Mouse (Mus musculus) hindbrain, embryonic 16.5 days (tissue): ENCODE results near the gene Tmem200a. TPM values are rescaled to one million over a fixed set of nuclear protein-coding genes. Genes with fewer than 3 reads are reported as not detected.

Experiments
- ATAC-seq: fragments of 200-750 bp; cut with Nextera tagmentation; 2 replicates; pipeline ENCODE4 v1.8.0; 2017; ENCODE audit warnings: moderate TSS enrichment, moderate library complexity
- H3K27ac ChIP-seq: fragments of 300-500 bp; sonication (generic); 2 replicates; pipeline ENCODE4 v1.5.1; 2014; ENCODE audit warnings: low read depth, mild to moderate bottlenecking, control low read depth, low read length, moderate library complexity
- H3K27me3 ChIP-seq: fragments of 300-500 bp; sonication (generic); replicated peaks from 2 replicates; pipeline ENCODE4 v1.6.1; 2014; ENCODE audit warnings: low read length; ENCODE audit not compliant: control insufficient read depth, insufficient read depth
- H3K36me3 ChIP-seq: fragments of 300-500 bp; sonication (generic); 2 replicates; pipeline ENCODE4 v1.6.1; 2014; ENCODE audit warnings: mild to moderate bottlenecking, low read length, moderate library complexity, mixed read lengths; ENCODE audit not compliant: control insufficient read depth, insufficient read depth
- H3K4me1 ChIP-seq: fragments of 300-500 bp; sonication (generic); 2 replicates; pipeline ENCODE4 v1.6.1; 2014; ENCODE audit warnings: low read depth, low read length; ENCODE audit not compliant: control insufficient read depth, insufficient read depth
- H3K4me2 ChIP-seq: fragments of 300-500 bp; sonication (generic); 2 replicates; pipeline ENCODE4 v1.6.1; 2014; ENCODE audit warnings: mild to moderate bottlenecking, low read length, control low read depth, moderate library complexity
- H3K4me3 ChIP-seq: fragments of 300-500 bp; sonication (generic); 2 replicates; pipeline ENCODE4 v1.5.1; 2014; ENCODE audit warnings: mild to moderate bottlenecking, low read length, control low read depth, moderate library complexity
- H3K9ac ChIP-seq: fragments of 300-500 bp; sonication (generic); 2 replicates; pipeline ENCODE4 v1.6.1; 2014; ENCODE audit warnings: low read depth, mild to moderate bottlenecking, control low read depth, low read length, moderate library complexity
- H3K9me3 ChIP-seq: fragments of 300-500 bp; sonication (generic); 2 replicates; pipeline ENCODE4 v1.6.1; 2014; ENCODE audit warnings: mild to moderate bottlenecking, low read length, moderate library complexity; ENCODE audit not compliant: control insufficient read depth
- WGBS: fragments of 180-500 bp; shearing (Covaris S2); extraction: QIAGEN DNeasy Blood & Tissue Kit; methylation state at CpG from one replicate; pipeline ENCODE4 v1.1.7; 2014; 5-methylcytosine and 5-hydroxymethylcytosine counted together
- polyA plus RNA-seq: library from polyadenylated mRNA; unstranded; fragments of >200 nt; fragmentation: Nextera tagmentation; extraction: Ambion mirVana; gene quantifications from 2 replicates; pipeline ENCODE4 v1.2.1, GENCODE M21; 2015

Gene Tmem200a
- polyA plus RNA-seq, 1 experiment from 2014 or later = 22.7 TPM

GRCm38 (mm10) chr10:25952838-25953237 is 126.0 kb downstream of the Tmem200a start:
- no peak overlapping the region for H3K4me3 ChIP-seq
- no peaks in the 10 kb centered on the region for H3K36me3 ChIP-seq
- H3K27me3 ChIP-seq = no peaks in the 10 kb centered on the region
- no peak for ATAC-seq
- H3K4me2 ChIP-seq = no peak overlapping the region
- 82% methylated on average over 7 of the region's 7 CpGs for WGBS
- no peak overlapping the region for H3K27ac ChIP-seq
- H3K9ac ChIP-seq = no peak overlapping the region
- no peaks in the 10 kb centered on the region for H3K4me1 ChIP-seq
- 0 out of 2 replicates have a peak, but pooled peaks cover 2% of the 10 kb centered on the region for H3K9me3 ChIP-seq

GRCm38 (mm10) chr10:25952150-25952549 is 126.7 kb downstream of the Tmem200a start:
- Histone ChIP-seq H3K4me3 (no peak overlapping the region), H3K9me3 (0 out of 2 replicates have a peak, but pooled peaks cover 3% of the 10 kb centered on the region), H3K9ac (no peak overlapping the region), H3K4me1 (no peaks in the 10 kb centered on the region), H3K27me3 (no peaks in the 10 kb centered on the region), H3K36me3 (no peaks in the 10 kb centered on the region), H3K4me2 (no peak overlapping the region), H3K27ac (no peak overlapping the region)
- ATAC-seq = no peak
- WGBS = 87% methylated on average over 6 of the region's 6 CpGs

GRCm38 (mm10) chr10:25945866-25946265 is 133.0 kb downstream of the Tmem200a start:
- WGBS = 67% methylated on average over 2 of the region's 2 CpGs
- no peak overlapping the region for H3K4me3 ChIP-seq
- H3K4me2 ChIP-seq = no peak overlapping the region
- H3K4me1 ChIP-seq = no peaks in the 10 kb centered on the region
- H3K27me3 ChIP-seq = no peaks in the 10 kb centered on the region
- H3K9ac ChIP-seq = no peak overlapping the region
- ATAC-seq = no peak
- 0 out of 2 replicates have a peak, but pooled peaks cover 3% of the 10 kb centered on the region for H3K9me3 ChIP-seq
- no peaks in the 10 kb centered on the region for H3K36me3 ChIP-seq
- H3K27ac ChIP-seq = no peak overlapping the region

GRCm38 (mm10) chr10:25944641-25945040 is 134.2 kb downstream of the Tmem200a start:
- Histone ChIP-seq H3K4me2 (no peak overlapping the region), H3K27me3 (no peaks in the 10 kb centered on the region), H3K4me3 (no peak overlapping the region), H3K36me3 (no peaks in the 10 kb centered on the region), H3K27ac (no peak overlapping the region), H3K9ac (no peak overlapping the region), H3K9me3 (0 out of 2 replicates have a peak, but pooled peaks cover 3% of the 10 kb centered on the region), H3K4me1 (no peaks in the 10 kb centered on the region)
- 21% methylated on average over 2 of the region's 2 CpGs for WGBS
- ATAC-seq = no peak

- Histone ChIP-seq H3K27me3 (no peaks in the 10 kb centered on the region), H3K4me1 (peaks cover 9% of the 10 kb centered on the region; the same call in 1 of the 2 replicates), H3K27ac (no peak overlapping the region), H3K36me3 (no peaks in the 10 kb centered on the region), H3K4me3 (no peak overlapping the region), H3K4me2 (no peak overlapping the region), H3K9ac (no peak overlapping the region), H3K9me3 (no peaks in the 10 kb centered on the region)
- WGBS = 89% methylated on average over 8 of the region's 8 CpGs
- ATAC-seq = no peak
Measured at GRCm38 (mm10) chr10:25931796-25932195, 147.1 kb downstream of the Tmem200a start.

GRCm38 (mm10) chr10:25929401-25930150 is 149.3 kb downstream of the Tmem200a start:
- Histone ChIP-seq H3K4me1 (peaks cover 9% of the 10 kb centered on the region; the same call in 1 of the 2 replicates), H3K36me3 (no peaks in the 10 kb centered on the region), H3K9ac (peak overlapping the region; percentile 17), H3K27ac (no peak overlapping the region), H3K4me3 (no peak overlapping the region), H3K27me3 (no peaks in the 10 kb centered on the region), H3K9me3 (no peaks in the 10 kb centered on the region), H3K4me2 (peak overlapping the region; percentile 43)
- 17% methylated on average over 12 of the region's 12 CpGs for WGBS
- peak; percentile 84; the same call in 1 of the 2 replicates for ATAC-seq

- ATAC-seq = peak; percentile 43; the same call in 1 of the 2 replicates
- no peak overlapping the region for H3K4me2 ChIP-seq
- H3K9me3 ChIP-seq = no peaks in the 10 kb centered on the region
- H3K27ac ChIP-seq = no peak overlapping the region
- H3K27me3 ChIP-seq = no peaks in the 10 kb centered on the region
- peaks cover 9% of the 10 kb centered on the region; the same call in 1 of the 2 replicates for H3K4me1 ChIP-seq
- WGBS = 25% methylated on average over 8 of the region's 8 CpGs
- H3K36me3 ChIP-seq = no peaks in the 10 kb centered on the region
- no peak overlapping the region for H3K4me3 ChIP-seq
- H3K9ac ChIP-seq = no peak overlapping the region
Measured at GRCm38 (mm10) chr10:25928861-25929368, 149.9 kb downstream of the Tmem200a start.

- H3K4me2 ChIP-seq = no peak overlapping the region
- H3K36me3 ChIP-seq = no peaks in the 10 kb centered on the region
- no peak overlapping the region for H3K4me3 ChIP-seq
- H3K9me3 ChIP-seq = no peaks in the 10 kb centered on the region
- no peak for ATAC-seq
- H3K27ac ChIP-seq = no peak overlapping the region
- WGBS = 56% methylated on average over 3 of the region's 3 CpGs
- no peak overlapping the region for H3K9ac ChIP-seq
- H3K27me3 ChIP-seq = no peaks in the 10 kb centered on the region
- peaks cover 9% of the 10 kb centered on the region; the same call in 1 of the 2 replicates for H3K4me1 ChIP-seq
Measured at GRCm38 (mm10) chr10:25928448-25928786, 150.4 kb downstream of the Tmem200a start.

- no peak overlapping the region for H3K4me3 ChIP-seq
- ATAC-seq = no peak
- WGBS = 47% methylated on average over 11 of the region's 11 CpGs
Measured at GRCm38 (mm10) chr10:25927553-25928447, 151.1 kb downstream of the Tmem200a start.

More at GRCm38 (mm10) chr10:25927553-25928447, 151.1 kb downstream of the Tmem200a start:
- no peaks in the 10 kb centered on the region for H3K9me3 ChIP-seq
- no peak overlapping the region for H3K27ac ChIP-seq
- H3K4me2 ChIP-seq = no peak overlapping the region
- H3K4me1 ChIP-seq = peaks cover 9% of the 10 kb centered on the region; the same call in 1 of the 2 replicates
- no peaks in the 10 kb centered on the region for H3K27me3 ChIP-seq
- H3K36me3 ChIP-seq = no peaks in the 10 kb centered on the region
- no peak overlapping the region for H3K9ac ChIP-seq
